Mouse (Mus musculus) CH12F3 (cell line): ENCODE data around the gene Tspo2.

ENCODE experiments used
- in situ Hi-C: fragments of 300-500 bp; cut with MboI; formaldehyde crosslinking; loops from 2 replicates; pipeline ENCODE4 v1.14.3; 2020; ENCODE audit warnings: low sequenced_read_pairs

Tspo2 gene

GRCm38 (mm10) chr17:48419571-48419970, 31.8 kb downstream of the Tspo2 start:
- in situ Hi-C loops, result loop anchor here (10.0 kb wide), 1 partner anchor 985 kb away; no protein-coding TSS in a partner anchor

GRCm38 (mm10) chr17:48418781-48419180, 32.5 kb downstream of the Tspo2 start:
- in situ Hi-C loops, result loop anchor here (10.0 kb wide), 1 partner anchor 986 kb away; no protein-coding TSS in a partner anchor

GRCm38 (mm10) chr17:48418174-48418573, 33.1 kb downstream of the Tspo2 start:
- in situ Hi-C loops, result loop anchor here (10.0 kb wide), 1 partner anchor 987 kb away; no protein-coding TSS in a partner anchor

- in situ Hi-C loops, result loop anchor here (10.0 kb wide), 1 partner anchor 987 kb away; no protein-coding TSS in a partner anchor
Observed at GRCm38 (mm10) chr17:48417521-48417920, 33.8 kb downstream of the Tspo2 start.

- in situ Hi-C loops, result loop anchor here (10.0 kb wide), 1 partner anchor 988 kb away; no protein-coding TSS in a partner anchor
Observed at GRCm38 (mm10) chr17:48416425-48417195, 34.7 kb downstream of the Tspo2 start.

- in situ Hi-C loops, result loop anchor here (10.0 kb wide), 1 partner anchor 989 kb away; no protein-coding TSS in a partner anchor
Observed at GRCm38 (mm10) chr17:48416011-48416410, 35.3 kb downstream of the Tspo2 start.

- in situ Hi-C loops, result loop anchor here (10.0 kb wide), 1 partner anchor 994 kb away; no protein-coding TSS in a partner anchor
Observed at GRCm38 (mm10) chr17:48411241-48411640, 40.1 kb downstream of the Tspo2 start.

- in situ Hi-C loops, result loop anchor here (10.0 kb wide), 1 partner anchor 994 kb away; no protein-coding TSS in a partner anchor
Observed at GRCm38 (mm10) chr17:48410299-48410785, 41.0 kb downstream of the Tspo2 start.

- in situ Hi-C loops, result loop anchor here (10.0 kb wide), 1 partner anchor 995 kb away; no protein-coding TSS in a partner anchor
Observed at GRCm38 (mm10) chr17:48409380-48410298, 41.7 kb downstream of the Tspo2 start, which contains the start of the genes Nfya and Oard1. Gene Nfya, minus strand, starts transcription at chr17:48409906. Gene Oard1, plus strand, starts transcription at chr17:48410014.

GRCm38 (mm10) chr17:48408526-48409291, 42.6 kb downstream of the Tspo2 start:
- in situ Hi-C loops, result no loop called here

- in situ Hi-C loops, result no loop called here
Observed at GRCm38 (mm10) chr17:48407910-48408525, 43.3 kb downstream of the Tspo2 start.

- in situ Hi-C loops, result no loop called here
Observed at GRCm38 (mm10) chr17:48407154-48407553, 44.2 kb downstream of the Tspo2 start.

- in situ Hi-C loops, result no loop called here
Observed at GRCm38 (mm10) chr17:48404706-48405105, 46.6 kb downstream of the Tspo2 start.

- in situ Hi-C loops, result no loop called here
Observed at GRCm38 (mm10) chr17:48403848-48404247, 47.5 kb downstream of the Tspo2 start.

GRCm38 (mm10) chr17:48402751-48403150, 48.6 kb downstream of the Tspo2 start:
- in situ Hi-C loops, result no loop called here

GRCm38 (mm10) chr17:48401710-48402109, 49.6 kb downstream of the Tspo2 start:
- in situ Hi-C loops, result no loop called here
